Mouse (Mus musculus): ENCODE data around the gene Hykk.

Gene Hykk

DNA sequence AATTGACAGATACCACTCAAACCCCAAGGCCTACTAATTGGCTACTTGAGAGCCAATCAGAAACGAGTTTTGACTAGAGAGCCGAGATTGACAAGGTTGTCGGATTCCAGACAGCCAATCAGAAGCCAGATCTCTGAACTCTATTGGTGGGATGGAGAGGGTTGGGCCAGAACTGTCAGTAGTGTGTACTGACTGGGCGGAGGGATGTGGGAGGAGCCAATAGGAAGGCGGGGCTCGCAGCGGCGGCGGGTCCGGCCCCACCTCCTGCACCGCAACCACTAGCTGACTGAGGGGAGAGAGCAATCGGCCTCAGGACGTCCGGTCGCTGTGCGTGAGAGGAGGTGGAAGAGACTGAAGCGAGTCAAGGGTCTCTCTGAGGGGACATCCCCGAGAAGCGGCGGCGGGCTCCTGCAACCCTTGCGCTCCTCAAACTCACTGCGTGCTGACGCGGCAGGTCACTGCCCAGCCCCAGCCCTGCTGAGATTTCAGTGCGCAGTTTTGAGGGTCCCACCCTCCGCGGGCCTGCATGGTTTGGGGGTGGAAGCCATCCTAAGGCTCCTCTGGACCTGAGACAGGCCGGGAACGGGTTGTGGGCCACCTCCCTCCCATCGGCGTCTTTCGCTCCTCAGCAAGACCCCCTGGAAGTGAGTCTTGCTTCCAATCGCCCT is at the start of gene Hykk:
Hykk (plus strand) TSS at position 274 of the 668 bp plus-strand sequence.
- DNase-seq (ENCODE audit: low spot score), result peak; percentile 80

DNA sequence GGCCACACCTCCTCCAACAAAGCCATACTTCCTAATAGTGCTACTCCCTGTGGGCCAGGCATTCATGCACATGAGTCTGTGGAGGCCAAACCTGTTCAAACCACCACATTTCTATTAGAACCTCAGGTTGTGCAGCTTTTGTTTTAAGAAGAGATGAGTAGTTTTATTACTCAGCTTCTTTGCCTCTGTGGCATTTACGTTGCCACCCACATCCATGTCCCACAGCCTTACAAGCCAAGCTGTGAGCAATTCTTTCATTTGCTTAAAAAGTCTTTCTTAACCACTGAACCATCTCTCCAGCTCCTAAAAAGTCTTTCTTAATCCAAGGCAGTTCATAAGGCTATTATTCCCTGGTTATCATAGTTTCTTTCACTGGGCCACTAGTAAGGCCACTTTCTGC is 38.3 kb upstream of the Hykk start:
- DNase-seq (ENCODE audit: low spot score), result no peak

DNA sequence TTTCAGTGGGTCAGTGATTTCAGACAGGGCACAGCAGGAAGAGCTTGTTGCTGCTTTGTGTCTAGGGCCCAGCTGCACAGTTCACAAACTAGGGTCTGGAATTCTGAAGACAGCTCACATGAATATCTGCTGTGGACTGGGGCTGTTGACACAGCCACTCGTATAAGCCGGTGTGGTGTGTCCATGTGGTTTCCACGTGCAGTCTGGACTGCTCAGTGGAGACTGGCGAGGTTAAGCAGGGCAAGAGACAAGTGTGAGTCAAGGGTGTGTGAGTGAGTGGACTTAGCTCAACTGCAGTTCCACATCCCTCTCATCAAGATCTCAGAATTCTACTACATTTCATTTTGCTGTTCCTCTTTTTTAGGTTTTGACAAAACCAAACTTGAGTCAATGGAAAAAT is 25.0 kb upstream of the Hykk start:
- no peak for DNase-seq (ENCODE audit: low spot score)

- DNase-seq (ENCODE audit: low spot score), result no peak
These were observed 20.0 kb upstream of the Hykk start for GRCm38 (mm10) chr9:54897097-54897496.

DNA sequence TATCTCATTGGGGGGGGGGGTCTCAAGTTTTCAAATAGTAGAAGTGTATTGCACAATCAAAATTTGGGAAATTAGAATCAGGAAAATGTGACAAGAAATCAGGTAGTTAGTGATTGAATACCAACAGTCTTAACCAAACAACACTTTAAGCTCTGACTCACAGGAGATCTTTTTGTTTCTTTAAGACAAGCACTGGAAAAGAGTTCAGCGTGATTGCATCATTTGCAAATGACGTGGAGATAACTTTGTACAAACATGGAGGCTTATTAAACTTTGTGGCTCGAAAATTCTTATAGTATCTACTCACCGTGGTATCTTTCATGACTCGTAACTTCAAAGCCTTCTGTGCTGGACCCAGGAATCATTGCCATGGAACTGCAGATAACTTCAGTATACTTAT is 7.6 kb upstream of the Hykk start:
- DNase-seq (ENCODE audit: low spot score), result no peak

GRCm38 (mm10) chr9:54915576-54915975 is 1.5 kb upstream of the Hykk start:
- no peak for DNase-seq (ENCODE audit: low spot score)

- DNase-seq (ENCODE audit: low spot score), result no peak
These were observed 682 bp upstream of the Hykk start for GRCm38 (mm10) chr9:54916401-54916800.

- no peak for DNase-seq (ENCODE audit: low spot score)
These were observed 1.1 kb downstream of the Hykk start for GRCm38 (mm10) chr9:54918191-54918590.

DNA sequence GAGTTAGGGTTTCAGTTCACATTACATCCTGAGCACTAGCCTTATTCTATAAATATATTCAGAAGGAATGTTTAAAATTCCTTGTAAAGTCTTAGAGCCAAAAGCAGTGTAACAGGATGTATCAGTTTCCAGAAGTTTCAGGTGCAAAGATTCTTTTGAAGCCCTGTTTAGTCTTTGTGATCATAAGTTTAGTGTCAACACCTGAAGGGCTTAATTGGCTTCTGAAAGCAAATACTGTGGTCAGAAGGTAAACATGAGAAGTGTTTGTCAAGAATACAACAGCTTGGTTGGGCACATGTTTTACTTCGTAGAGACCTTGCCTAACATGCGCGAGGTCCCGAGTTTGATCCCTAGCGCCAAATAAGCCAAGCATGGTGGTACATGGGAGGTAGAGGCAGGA is 1.7 kb downstream of the Hykk start:
- no peak for DNase-seq (ENCODE audit: low spot score)

DNA sequence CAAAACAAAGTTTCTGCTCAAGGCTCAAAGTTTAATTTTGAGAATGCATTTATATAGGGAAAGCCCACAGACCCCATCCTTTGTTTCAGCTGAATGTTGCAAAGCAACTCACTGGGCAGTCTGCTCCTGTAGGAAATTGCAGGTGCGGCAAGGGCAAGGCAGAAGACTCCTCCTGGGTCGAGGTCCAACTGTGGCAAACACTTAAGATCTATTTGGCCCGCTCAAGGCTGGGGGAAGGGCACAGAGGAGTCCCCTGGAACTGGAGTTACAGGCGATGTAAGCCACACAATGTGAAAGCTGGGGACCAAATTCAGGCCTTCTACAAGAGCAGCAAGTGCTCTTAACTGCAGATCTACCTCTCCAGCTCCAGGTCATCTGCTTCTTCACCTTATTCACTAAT is 2.9 kb downstream of the Hykk start:
- no peak for DNase-seq (ENCODE audit: low spot score)

GRCm38 (mm10) chr9:54930741-54931140 is 13.7 kb downstream of the Hykk start:
- DNase-seq (ENCODE audit: low spot score), result no peak

GRCm38 (mm10) chr9:54931765-54932164 is 14.7 kb downstream of the Hykk start:
- DNase-seq (ENCODE audit: low spot score), result no peak

DNA sequence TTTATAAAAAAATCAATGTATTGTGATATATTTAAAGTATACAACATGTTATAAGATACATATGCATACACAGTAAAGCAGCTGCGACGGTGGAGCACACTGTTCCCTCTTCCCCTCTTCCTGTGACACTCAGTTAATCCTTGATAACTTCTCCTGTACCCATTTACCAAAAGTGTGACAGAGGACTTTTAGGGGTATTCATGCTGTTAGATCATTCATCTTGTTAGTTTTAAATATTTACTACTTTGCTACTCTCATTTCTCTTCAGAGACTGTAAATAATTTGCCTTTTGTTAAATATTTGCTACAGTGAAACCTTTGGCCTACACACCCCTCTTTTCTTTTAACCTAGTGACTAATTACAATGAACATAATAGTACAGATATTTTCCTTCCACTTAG is 15.3 kb downstream of the Hykk start:
- no peak for DNase-seq (ENCODE audit: low spot score)

DNA sequence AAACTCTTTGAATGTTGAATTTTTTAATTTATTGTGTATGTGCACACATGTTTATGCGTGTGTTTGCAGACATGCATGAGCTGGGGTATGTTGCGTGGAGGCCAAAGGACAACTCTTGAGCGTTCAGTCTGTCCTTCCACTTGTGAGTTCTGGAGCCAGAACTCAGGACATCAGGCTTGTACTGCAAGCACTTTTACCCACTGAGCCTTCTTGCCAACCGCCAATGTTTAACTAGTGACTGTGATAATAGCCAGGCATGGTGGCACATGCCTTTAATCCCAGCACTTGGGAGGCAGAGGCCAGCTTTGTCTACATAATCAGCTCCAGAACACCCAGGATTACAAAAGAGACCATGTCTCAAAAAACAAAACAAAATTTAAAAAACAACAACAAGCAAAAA is 25.0 kb downstream of the Hykk start:
- no peak for DNase-seq (ENCODE audit: low spot score)

GRCm38 (mm10) chr9:54944467-54944866 is 27.4 kb downstream of the Hykk start:
- DNase-seq (ENCODE audit: low spot score), result no peak

GRCm38 (mm10) chr9:54946256-54946655 is 29.2 kb downstream of the Hykk start:
- no peak for DNase-seq (ENCODE audit: low spot score)

- no peak for DNase-seq (ENCODE audit: low spot score)
These were observed 32.4 kb downstream of the Hykk start for GRCm38 (mm10) chr9:54949465-54949864.

GRCm38 (mm10) chr9:54950162-54950561 is 33.1 kb downstream of the Hykk start:
- DNase-seq (ENCODE audit: low spot score), result peak; percentile 8

DNA sequence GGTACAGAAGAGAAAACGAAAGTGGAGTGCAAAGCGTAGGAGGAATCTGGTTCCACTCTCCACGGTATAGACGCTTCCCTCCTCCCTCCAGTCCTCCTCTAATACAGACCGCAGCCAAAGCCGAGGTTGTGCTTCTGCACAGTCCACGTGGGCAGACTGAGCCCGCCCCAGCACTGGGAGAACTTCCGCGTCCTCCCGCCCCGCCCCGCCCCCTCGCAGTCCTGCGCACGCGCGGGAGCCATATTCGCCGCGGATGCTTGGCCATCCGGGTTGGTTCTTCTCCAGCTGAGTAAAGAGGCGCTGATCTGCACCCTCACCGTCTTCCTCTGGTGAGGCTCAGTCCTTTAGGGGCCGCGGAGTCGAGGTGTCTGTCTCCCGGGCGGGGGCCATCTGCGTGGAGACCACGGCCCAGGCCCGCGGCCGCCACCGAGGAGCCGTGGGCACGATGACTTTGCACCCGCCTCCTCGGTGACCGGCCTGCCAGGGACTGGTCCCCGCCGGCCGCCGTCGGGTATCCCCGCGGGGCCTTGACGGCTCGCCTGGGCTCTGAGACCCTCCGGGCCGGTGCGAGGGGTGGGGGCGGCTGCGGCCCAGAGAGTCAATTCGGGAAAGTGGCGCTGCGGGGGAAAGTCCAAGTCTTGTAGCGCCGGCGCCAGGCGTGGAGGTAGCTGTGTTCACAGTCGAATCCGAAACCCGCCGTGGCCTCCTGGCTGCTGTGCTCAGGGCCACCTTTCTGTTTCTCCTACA is 33.7 kb downstream of the Hykk start, which contains the start of the genes Psma4 and AY074887:
Psma4 (plus strand) TSS at position 216 of the 747 bp plus-strand sequence.
AY074887 (minus strand) TSS at position 424 of the 747 bp plus-strand sequence.
- DNase-seq (ENCODE audit: low spot score), result peak; percentile 91

- no peak for DNase-seq (ENCODE audit: low spot score)
These were observed 44.0 kb downstream of the Hykk start for GRCm38 (mm10) chr9:54961059-54961458.

DNA sequence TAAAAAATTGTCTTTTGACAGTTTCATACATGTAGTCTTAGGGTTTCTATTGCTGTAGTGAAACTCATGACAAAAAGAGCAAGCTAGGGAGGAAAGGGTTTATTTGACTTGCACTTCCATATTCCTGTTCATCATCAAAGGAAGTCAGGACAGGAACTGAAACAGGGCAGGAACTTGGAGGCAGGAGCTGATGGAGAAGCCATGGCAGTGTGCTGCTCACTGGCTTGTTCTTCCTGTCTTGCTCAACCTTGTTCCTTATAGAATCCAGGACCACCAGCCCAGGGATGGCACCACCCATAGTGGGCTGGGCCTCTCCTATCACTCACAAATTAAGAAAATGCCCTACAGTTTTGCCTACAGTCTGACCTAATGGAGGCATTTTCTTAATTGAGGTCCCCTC is 46.6 kb downstream of the Hykk start:
- DNase-seq (ENCODE audit: low spot score), result no peak

- DNase-seq (ENCODE audit: low spot score), result no peak
These were observed 53.0 kb downstream of the Hykk start for GRCm38 (mm10) chr9:54969972-54970637.

GRCm38 (mm10) chr9:54980674-54981073 is 63.6 kb downstream of the Hykk start, which contains the start of gene Chrna5:
Chrna5 (plus strand) TSS chr9:54980880.
- no peak for DNase-seq (ENCODE audit: low spot score)
